Comparison of ENCODE assay signal across 20 mouse cellular contexts in the genomic region with DNA sequence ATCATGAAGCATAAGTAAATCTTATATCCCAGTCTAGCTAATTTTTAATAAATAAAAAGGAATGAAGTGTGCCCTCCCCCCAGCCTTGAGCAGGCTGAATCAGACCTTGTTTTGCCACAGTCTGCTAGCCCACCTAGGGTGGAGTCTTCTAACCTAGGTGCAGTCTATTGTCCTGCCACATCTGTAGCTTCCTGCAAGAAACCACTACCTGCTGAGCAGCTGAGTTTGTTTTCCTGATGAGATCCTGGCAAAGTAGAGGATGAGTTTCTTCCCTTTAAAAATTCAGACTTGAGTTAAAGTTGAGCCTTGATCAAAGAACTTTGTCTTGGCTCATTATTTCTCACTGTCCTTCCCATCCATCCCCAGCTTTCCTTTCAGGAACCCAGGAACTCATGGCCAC.
"Had no signal": no experiment of that assay in that cellular context is flagged by ENCODE, and none has a peak within 500 bp of the region (broad histone marks: within the 10 kb centered on the region; RNA-seq: fewer than 3 reads in every experiment).

No protein-coding gene starts in this region.

- H3K36me3 ChIP-seq: midbrain, embryonic 10.5 days; midbrain, embryonic 12.5 days; neural tube, embryonic 13.5 days; neural tube, embryonic 15.5 days; stomach, embryonic 15.5 days had no signal

- H3K4me2 ChIP-seq: lung, embryonic 14.5 days; midbrain, embryonic 12.5 days; neural tube, embryonic 13.5 days; neural tube, embryonic 15.5 days; stomach, embryonic 15.5 days had no signal

- ATAC-seq: midbrain, embryonic 16.5 days had no signal

- H3K27me3 ChIP-seq: midbrain, embryonic 12.5 days; neural tube, embryonic 13.5 days; neural tube, embryonic 15.5 days; stomach, embryonic 15.5 days had no signal

- H3K4me1 ChIP-seq: midbrain, embryonic 10.5 days; midbrain, embryonic 12.5 days; neural tube, embryonic 13.5 days; neural tube, embryonic 15.5 days; stomach, embryonic 15.5 days had no signal

- H3K9ac ChIP-seq: lung, embryonic 14.5 days; midbrain, embryonic 12.5 days; neural tube, embryonic 13.5 days; neural tube, embryonic 15.5 days; stomach, embryonic 15.5 days had no signal

- H3K27ac ChIP-seq: midbrain, embryonic 10.5 days; midbrain, embryonic 12.5 days; neural tube, embryonic 13.5 days; neural tube, embryonic 15.5 days; stomach, embryonic 15.5 days; stomach, postnatal 0 days had no signal

- DNase-seq: lung, adult 18-20 months; lung, embryonic 14.5 days; lung, postnatal 10 days; lung, postnatal 4 days; midbrain, embryonic 14.5 days; retina, postnatal 1 day; right cerebral cortex, adult 18-20 months; right cerebral cortex, postnatal 25 days; right cerebral cortex, postnatal 4 days; thymus, adult 2 months; thymus, postnatal 25 days; thymus, postnatal 4 days had no signal

- H3K9me3 ChIP-seq: midbrain, embryonic 10.5 days; midbrain, embryonic 12.5 days; neural tube, embryonic 13.5 days; neural tube, embryonic 15.5 days; stomach, embryonic 15.5 days had no signal

- H3K4me3 ChIP-seq: midbrain, embryonic 10.5 days; midbrain, embryonic 12.5 days; myocyte; neural tube, embryonic 13.5 days; neural tube, embryonic 15.5 days; stomach, embryonic 15.5 days had no signal
